Mouse (Mus musculus) liver, postnatal 0 days (tissue): ENCODE measurements around the gene Zfp512. TPM values are rescaled to one million over a fixed set of nuclear protein-coding genes. Genes with fewer than 3 reads are reported as not detected.
A peak's percentile ranks its signal among the peaks of the same experiment; 100 is the strongest.

Experiments
- ATAC-seq: fragments of 200-750 bp; cut with Nextera tagmentation; 2 replicates; pipeline ENCODE4 v1.8.0; 2017; ENCODE audit warnings: mild to moderate bottlenecking, moderate library complexity
- DNase-seq: peaks from one replicate; pipeline ENCODE4 v3.0.0-alpha.2; 2016
- H3K27ac ChIP-seq: fragments of 300-500 bp; sonication (generic); 2 replicates; pipeline ENCODE4 v1.5.1; 2014; ENCODE audit warnings: antibody characterized with exemption, moderate library complexity, mild to moderate bottlenecking, low read depth
- H3K27me3 ChIP-seq: fragments of 300-500 bp; sonication (generic); 2 replicates; pipeline ENCODE4 v1.6.1; 2014; ENCODE audit warnings: low read length, control low read depth, mixed read lengths; ENCODE audit not compliant: insufficient read depth
- H3K36me3 ChIP-seq: fragments of 300-500 bp; sonication (generic); replicated peaks from 2 replicates; pipeline ENCODE4 v1.6.1; 2014; ENCODE audit warnings: mild to moderate bottlenecking, control low read depth, low read length, moderate library complexity, mixed read lengths; ENCODE audit not compliant: insufficient read depth
- H3K4me1 ChIP-seq: fragments of 300-500 bp; sonication (generic); 2 replicates; pipeline ENCODE4 v1.6.1; 2014; ENCODE audit warnings: antibody characterized with exemption, mild to moderate bottlenecking, control low read depth; ENCODE audit not compliant: insufficient read depth
- H3K4me2 ChIP-seq: fragments of 300-500 bp; sonication (generic); 2 replicates; pipeline ENCODE4 v1.6.1; 2014; ENCODE audit warnings: low read depth, mild to moderate bottlenecking, low read length, moderate library complexity, mixed read lengths
- H3K4me3 ChIP-seq: fragments of 300-500 bp; sonication (generic); 2 replicates; pipeline ENCODE4 v1.5.1; 2014; ENCODE audit warnings: low read depth, low read length
- H3K9ac ChIP-seq: fragments of 300-500 bp; sonication (generic); replicated peaks from 2 replicates; pipeline ENCODE4 v1.6.1; 2014; ENCODE audit warnings: mild to moderate bottlenecking, moderate library complexity
- H3K9me3 ChIP-seq: fragments of 300-500 bp; sonication (generic); 2 replicates; pipeline ENCODE4 v1.6.1; 2016; ENCODE audit warnings: mild to moderate bottlenecking, control low read depth, low read length, mixed read lengths
- CTCF ChIP-seq: sonication (generic); IDR thresholded peaks from 2 replicates; pipeline ENCODE4 v1.5.1; 2016; ENCODE audit warnings: antibody characterized with exemption, low read depth
- EP300 ChIP-seq: IDR thresholded peaks from 2 replicates; pipeline ENCODE4 v1.6.1; 2016; ENCODE audit warnings: antibody characterized with exemption, low read depth, mild to moderate bottlenecking
- WGBS: fragments of 180-500 bp; shearing (Covaris S2); extraction: QIAGEN DNeasy Blood & Tissue Kit; methylation state at CpG from one replicate; pipeline ENCODE4 v1.1.7; 2014; ENCODE audit not compliant: insufficient replicate concordance; 5-methylcytosine and 5-hydroxymethylcytosine counted together
- polyA plus RNA-seq: library from polyadenylated mRNA; unstranded; fragments of >200 nt; fragmentation: Nextera tagmentation; extraction: Ambion mirVana; gene quantifications from 2 replicates; pipeline ENCODE4 v1.2.1, GENCODE M21; 2015

Gene Zfp512
- polyA plus RNA-seq, 1 experiment from 2014 or later, result 7.6 TPM

- TF ChIP-seq EP300, result no peak
- no peak for TF ChIP-seq CTCF
- Histone ChIP-seq H3K9ac (no peak overlapping the region), H3K4me2 (no peak overlapping the region), H3K9me3 (no peaks in the 10 kb centered on the region), H3K36me3 (peaks cover 47% of the 10 kb centered on the region), H3K4me1 (no peaks in the 10 kb centered on the region; the same call in 1 of the 2 replicates), H3K27me3 (no peaks in the 10 kb centered on the region), H3K4me3 (no peak overlapping the region), H3K27ac (no peak overlapping the region)
- 87% methylated on average over 6 of the region's 6 CpGs for WGBS
- no peak for ATAC-seq
- DNase-seq, result no peak
These were observed 17.5 kb downstream of the Zfp512 start for GRCm38 (mm10) chr5:31469711-31470110.

GRCm38 (mm10) chr5:31470334-31470733 lies 18.1 kb downstream of the Zfp512 start:
- no peaks in the 10 kb centered on the region for H3K9me3 ChIP-seq
- H3K27me3 ChIP-seq, result no peaks in the 10 kb centered on the region
- TF ChIP-seq CTCF (peak; percentile 70), EP300 (no peak)
- H3K36me3 ChIP-seq, result peaks cover 47% of the 10 kb centered on the region
- no peak for ATAC-seq
- no peak overlapping the region for H3K4me3 ChIP-seq
- no peaks in the 10 kb centered on the region; the same call in 1 of the 2 replicates for H3K4me1 ChIP-seq
- peak; percentile 67 for DNase-seq
- H3K4me2 ChIP-seq, result no peak overlapping the region
- WGBS, result 62% methylated on average over 7 of the region's 7 CpGs
- no peak overlapping the region for H3K27ac ChIP-seq
- no peak overlapping the region for H3K9ac ChIP-seq

- DNase-seq, result no peak
- no peak overlapping the region for H3K9ac ChIP-seq
- no peaks in the 10 kb centered on the region for H3K4me1 ChIP-seq
- TF ChIP-seq EP300 (no peak), CTCF (no peak)
- H3K27ac ChIP-seq, result no peak overlapping the region
- no peaks in the 10 kb centered on the region for H3K27me3 ChIP-seq
- no peaks in the 10 kb centered on the region for H3K9me3 ChIP-seq
- peaks cover 47% of the 10 kb centered on the region for H3K36me3 ChIP-seq
- WGBS, result 90% methylated on average over 4 of the region's 4 CpGs
- H3K4me3 ChIP-seq, result no peak overlapping the region
- H3K4me2 ChIP-seq, result no peak overlapping the region
- no peak for ATAC-seq
These were observed 28.3 kb downstream of the Zfp512 start for GRCm38 (mm10) chr5:31480536-31480935.

- 83% methylated on average over 3 of the region's 3 CpGs for WGBS
- ATAC-seq, result no peak
These were observed 33.2 kb downstream of the Zfp512 start, which contains the start of gene 4930548H24Rik for GRCm38 (mm10) chr5:31485440-31485839. Gene 4930548H24Rik, plus strand, starts transcription at chr5:31485740.

GRCm38 (mm10) chr5:31487889-31488288 lies 35.7 kb downstream of the Zfp512 start:
- H3K9me3 ChIP-seq, result no peaks in the 10 kb centered on the region
- H3K27ac ChIP-seq, result no peak overlapping the region
- H3K27me3 ChIP-seq, result no peaks in the 10 kb centered on the region
- TF ChIP-seq EP300 (no peak), CTCF (no peak)
- no peaks in the 10 kb centered on the region for H3K36me3 ChIP-seq
- H3K4me2 ChIP-seq, result no peak overlapping the region
- no peak overlapping the region for H3K4me3 ChIP-seq
- no peak for ATAC-seq
- DNase-seq, result no peak
- H3K4me1 ChIP-seq, result no peaks in the 10 kb centered on the region
- 75% methylated on average over 3 of the region's 3 CpGs for WGBS
- no peak overlapping the region for H3K9ac ChIP-seq

More at GRCm38 (mm10) chr5:31485440-31485839, 33.2 kb downstream of the Zfp512 start, which contains the start of gene 4930548H24Rik:
- Histone ChIP-seq H3K4me3 (no peak within 1 kb of the TSS), H3K4me2 (no peak within 1 kb of the TSS), H3K36me3 (peaks cover 12% of the 10 kb centered on the region; the same call in 1 of the 2 replicates), H3K9me3 (no peaks in the 10 kb centered on the region), H3K27me3 (no peaks in the 10 kb centered on the region), H3K9ac (no peak within 1 kb of the TSS), H3K4me1 (no peaks in the 10 kb centered on the region), H3K27ac (no peak within 1 kb of the TSS)
- no peak for TF ChIP-seq EP300
- TF ChIP-seq CTCF, result no peak
- DNase-seq, result no peak

GRCm38 (mm10) chr5:31489116-31489769 lies 37.0 kb downstream of the Zfp512 start:
- H3K9ac ChIP-seq, result no peak overlapping the region
- H3K4me1 ChIP-seq, result peaks cover 3% of the 10 kb centered on the region
- H3K9me3 ChIP-seq, result no peaks in the 10 kb centered on the region
- H3K36me3 ChIP-seq, result no peaks in the 10 kb centered on the region
- TF ChIP-seq EP300 (no peak), CTCF (no peak)
- H3K27ac ChIP-seq, result no peak overlapping the region
- H3K4me2 ChIP-seq, result no peak overlapping the region
- ATAC-seq (no peak), DNase-seq (no peak)
- 59% methylated on average over 7 of the region's 7 CpGs for WGBS
- H3K4me3 ChIP-seq, result no peak overlapping the region
- no peaks in the 10 kb centered on the region for H3K27me3 ChIP-seq
